Mouse (Mus musculus) A20 (cell line): ENCODE results near the gene Stard10.

Source experiments
- DNase-seq: peaks from one replicate; pipeline ENCODE4 v3.0.0-alpha.2; 2011; ENCODE audit warnings: low read depth, low spot score

Gene Stard10

GRCm38 (mm10) chr7:101369666-101370065 lies 52.8 kb downstream of the Stard10 start:
- no peak for DNase-seq

DNA sequence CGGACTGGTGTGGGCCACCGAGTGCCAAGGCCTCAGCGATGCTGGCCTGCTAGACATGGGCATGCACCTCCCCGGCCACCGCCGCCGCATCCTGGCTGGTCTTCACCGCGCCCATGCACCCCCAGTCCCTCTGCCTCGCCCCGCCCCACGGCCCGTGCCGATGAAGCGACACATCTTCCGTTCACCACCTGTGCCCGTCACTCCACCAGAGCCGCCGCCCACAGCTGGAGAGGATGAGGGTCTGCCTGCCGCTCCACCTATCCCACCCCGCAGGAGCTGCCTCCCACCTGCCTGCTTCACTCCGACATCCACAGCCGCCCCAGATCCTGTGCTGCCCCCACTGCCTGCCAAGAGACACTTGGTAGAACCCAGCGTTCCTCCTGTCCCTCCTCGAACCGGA lies 56.2 kb downstream of the Stard10 start:
- DNase-seq: no peak

- DNase-seq: peak; percentile 47
Measured at GRCm38 (mm10) chr7:101374155-101374554, 57.3 kb downstream of the Stard10 start.

GRCm38 (mm10) chr7:101376701-101377340 lies 59.9 kb downstream of the Stard10 start:
- DNase-seq: no peak

DNA sequence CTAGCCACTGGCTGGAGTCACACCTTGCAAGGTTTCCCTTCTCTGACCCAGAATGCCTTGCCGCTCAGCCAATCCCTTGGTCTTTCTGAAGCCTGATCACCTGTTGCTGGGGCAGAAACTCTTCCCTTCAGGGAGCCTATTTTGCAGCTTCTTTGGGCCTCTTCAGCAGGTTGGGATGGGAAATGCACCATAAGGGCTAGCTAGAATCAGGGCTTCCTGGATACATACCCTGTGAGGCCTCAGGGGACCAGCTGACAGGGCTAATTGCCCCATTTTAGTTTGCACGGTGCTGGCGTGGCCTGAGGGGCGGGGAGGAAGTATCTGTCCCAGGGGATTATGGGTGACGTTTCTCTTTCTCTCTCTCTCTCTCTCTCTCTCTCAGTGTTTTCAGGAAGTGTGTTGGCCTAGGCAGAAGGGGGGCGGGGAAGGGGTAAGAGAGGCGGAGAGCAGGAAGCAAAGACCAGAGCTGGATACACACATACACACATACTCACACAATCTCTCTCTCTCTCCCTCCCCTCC lies 60.9 kb downstream of the Stard10 start:
- peak; percentile 94 for DNase-seq

- DNase-seq: no peak
Measured at GRCm38 (mm10) chr7:101378285-101378684, 61.4 kb downstream of the Stard10 start.

- peak; percentile 51 for DNase-seq
Measured at GRCm38 (mm10) chr7:101378796-101379465, 62.0 kb downstream of the Stard10 start.

GRCm38 (mm10) chr7:101379732-101380131 lies 62.8 kb downstream of the Stard10 start:
- DNase-seq: peak; percentile 19

GRCm38 (mm10) chr7:101381512-101381911 lies 64.6 kb downstream of the Stard10 start:
- peak; percentile 37 for DNase-seq

- peak; percentile 91 for DNase-seq
Measured at GRCm38 (mm10) chr7:101382378-101382777, 65.5 kb downstream of the Stard10 start.

DNA sequence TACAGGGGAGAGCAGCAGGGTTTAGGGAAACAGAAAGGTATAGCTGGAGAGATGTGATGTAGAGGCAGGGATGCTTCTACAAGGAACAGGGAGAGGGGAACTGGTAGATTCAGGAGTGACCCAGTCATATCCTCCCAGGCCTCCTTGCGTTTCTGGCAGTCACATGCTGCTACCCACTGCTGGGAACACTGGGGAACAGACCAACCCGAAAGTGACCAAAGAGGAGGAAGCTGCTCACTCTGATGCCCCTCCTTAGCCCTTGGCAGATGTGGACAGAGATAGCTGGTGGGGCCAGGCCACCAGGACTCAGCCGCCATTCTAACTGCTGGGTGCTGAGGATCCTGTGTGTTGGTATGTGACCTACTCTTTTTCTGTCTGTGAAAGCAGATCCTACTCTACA lies 66.9 kb downstream of the Stard10 start:
- DNase-seq: no peak

DNA sequence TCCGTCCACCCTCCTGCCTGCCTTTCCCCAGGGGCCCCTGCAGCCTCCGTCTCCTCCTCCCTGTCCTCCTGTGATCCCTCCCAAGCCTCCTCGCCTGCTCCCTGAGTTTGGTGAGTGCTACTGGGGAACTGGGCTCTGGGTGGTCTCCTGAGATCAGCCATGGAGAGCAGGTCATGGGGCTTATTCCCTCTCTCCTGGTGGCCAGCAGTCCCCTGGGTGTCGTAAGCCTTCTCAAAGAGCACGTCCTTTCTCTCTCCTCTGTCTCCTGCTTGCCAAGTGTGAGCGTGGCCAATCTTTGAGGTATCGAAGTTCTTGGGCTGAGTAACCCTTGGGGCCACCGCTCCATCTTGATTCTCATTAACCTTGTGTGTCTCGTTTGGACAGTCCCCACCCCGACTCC lies 68.0 kb downstream of the Stard10 start:
- no peak for DNase-seq

- DNase-seq: no peak
Measured at GRCm38 (mm10) chr7:101385331-101385733, 68.4 kb downstream of the Stard10 start.

DNA sequence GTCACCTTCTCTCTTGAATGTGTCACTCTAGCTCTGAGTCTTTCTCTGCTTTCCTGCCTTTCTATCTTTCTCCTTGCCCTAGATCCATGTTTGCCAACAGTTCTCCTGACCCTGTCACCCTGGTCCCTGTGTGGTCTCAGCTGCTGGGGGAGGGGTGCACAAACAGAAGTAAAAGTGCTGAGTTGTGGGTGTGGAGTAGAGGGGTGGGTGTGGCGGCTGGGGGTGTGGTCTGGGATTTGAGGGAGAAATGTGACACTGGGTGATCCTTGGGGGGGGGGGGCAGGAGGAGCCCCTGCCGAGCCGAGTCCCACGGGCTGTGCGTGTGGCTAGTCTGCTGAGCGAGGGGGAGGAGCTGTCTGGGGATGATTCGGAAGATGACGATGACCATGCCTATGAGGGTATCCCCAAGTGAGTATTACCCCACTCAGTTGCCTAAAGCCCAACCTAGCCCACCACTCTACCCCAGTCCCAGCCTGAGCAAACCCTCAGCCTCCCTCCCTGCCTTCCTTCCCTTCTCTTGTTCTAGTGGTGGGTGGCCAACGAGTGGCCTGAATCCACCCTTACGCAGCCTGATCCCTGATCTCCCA lies 69.1 kb downstream of the Stard10 start:
- DNase-seq: no peak

DNA sequence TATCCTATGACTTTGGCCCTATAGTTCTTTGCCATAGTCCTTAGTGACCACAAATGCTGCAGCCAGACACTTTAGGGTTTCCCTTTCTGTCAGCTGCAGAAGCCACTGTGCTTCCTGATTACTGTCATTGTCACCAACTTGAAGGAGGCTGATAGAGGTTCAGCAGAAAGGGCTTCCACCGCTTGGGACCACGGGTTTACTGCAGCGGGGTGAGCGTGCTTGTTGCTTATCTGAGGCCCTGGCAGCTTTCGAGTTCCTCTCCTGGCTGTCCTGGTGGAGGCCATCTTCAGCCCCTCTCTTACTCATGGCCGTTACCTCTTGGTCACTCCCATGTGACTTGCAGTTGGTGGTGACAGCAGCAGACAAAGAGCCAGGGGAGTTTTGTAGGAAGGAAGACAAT lies 72.4 kb downstream of the Stard10 start:
- no peak for DNase-seq

DNA sequence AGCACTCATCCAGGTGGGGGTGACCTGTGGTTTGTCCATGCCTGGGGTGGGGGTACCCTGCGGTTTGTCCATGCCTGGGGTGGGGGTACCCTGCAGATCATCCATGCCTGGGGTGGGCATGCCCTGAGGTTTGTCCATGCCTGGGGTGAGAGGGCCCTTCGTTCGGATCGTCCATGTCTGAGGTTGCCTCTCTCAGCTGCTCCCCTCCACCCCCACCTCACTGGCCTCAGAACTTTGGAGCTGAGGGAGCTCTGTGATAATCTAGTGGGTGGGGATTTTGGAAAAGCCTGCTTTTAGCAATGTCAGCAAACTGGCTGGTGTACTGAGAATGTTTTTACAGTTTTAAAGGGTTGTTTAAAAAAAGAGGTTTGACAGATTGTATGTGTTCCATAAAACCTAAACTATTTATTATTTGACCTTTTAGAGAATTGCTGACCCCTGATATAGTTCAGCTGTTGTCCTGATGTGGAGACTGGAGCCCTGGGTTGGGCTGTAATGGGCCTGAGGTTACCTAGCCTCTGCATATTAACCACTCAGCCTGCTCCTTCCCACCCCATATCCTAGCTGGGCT lies 75.1 kb downstream of the Stard10 start:
- DNase-seq: no peak

GRCm38 (mm10) chr7:101393015-101393414 lies 76.1 kb downstream of the Stard10 start:
- no peak for DNase-seq

GRCm38 (mm10) chr7:101393694-101394504 lies 77.0 kb downstream of the Stard10 start:
- no peak for DNase-seq

- no peak for DNase-seq
Measured at GRCm38 (mm10) chr7:101394569-101394968, 77.7 kb downstream of the Stard10 start.

DNA sequence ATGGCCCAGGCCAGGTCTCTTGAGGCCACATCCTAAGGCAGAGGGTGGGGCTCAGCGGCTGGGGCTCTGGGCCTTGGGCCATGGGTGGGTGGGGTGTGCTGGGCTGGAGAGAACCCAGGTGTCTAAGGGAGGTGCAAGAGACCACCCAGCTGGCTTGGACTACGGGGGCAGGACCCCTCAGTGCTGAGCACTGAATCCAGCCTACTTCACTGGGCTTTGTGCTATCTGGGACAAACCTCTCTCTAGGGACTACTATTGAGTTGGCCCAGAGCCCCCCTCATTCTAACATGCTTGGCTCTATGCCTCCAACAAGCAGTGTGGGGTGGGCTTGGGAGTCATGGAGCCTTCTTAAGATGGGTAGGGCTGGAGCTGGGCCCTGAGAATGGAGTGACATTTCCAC lies 78.6 kb downstream of the Stard10 start:
- DNase-seq: no peak
